Mouse (Mus musculus) CH12.LX (cell line): ENCODE measurements around the gene Rnf151.
A peak's percentile ranks its signal among the peaks of the same experiment; 100 is the strongest.

Source experiments
- CHD2 ChIP-seq: IDR thresholded peaks from 2 replicates; pipeline ENCODE4 v1.6.1; 2011; ENCODE audit warnings: low read length, improper control_type of control experiment
- CTCF ChIP-seq, 2 experiments: IDR thresholded peaks in 1 of 2; conservative IDR thresholded peaks in 1 of 2; 2 replicates each; pipeline ENCODE4 v1.5.1; 2011 to 2012; ENCODE audit warnings: low read depth in 2 of 2, low read length in 2 of 2, improper control_type of control experiment in 1 of 2, inconsistent platforms in 1 of 2, mild to moderate bottlenecking in 1 of 2, moderate library complexity in 1 of 2
- ETS1 ChIP-seq: conservative IDR thresholded peaks from 2 replicates; pipeline ENCODE4 v1.6.1; 2012; ENCODE audit warnings: low read depth, mild to moderate bottlenecking, inconsistent platforms, low read length, improper control_type of control experiment, moderate library complexity
- MAX ChIP-seq: IDR thresholded peaks from 2 replicates; pipeline ENCODE4 v1.6.1; 2011; ENCODE audit warnings: low read length, improper control_type of control experiment
- POLR2A ChIP-seq: IDR thresholded peaks from 2 replicates; pipeline ENCODE4 v1.6.1; 2011; ENCODE audit warnings: low read depth, mild to moderate bottlenecking, improper control_type of control experiment, low read length
- SIN3A ChIP-seq: IDR thresholded peaks from 2 replicates; pipeline ENCODE4 v1.6.1; 2012; ENCODE audit warnings: low read length, improper control_type of control experiment, inconsistent platforms
- TBP ChIP-seq: conservative IDR thresholded peaks from 2 replicates; pipeline ENCODE4 v1.6.1; 2011; ENCODE audit warnings: low read depth, low read length, improper control_type of control experiment
- UBTF ChIP-seq: IDR thresholded peaks from 2 replicates; pipeline ENCODE4 v1.6.1; 2012; ENCODE audit warnings: low read depth, mild to moderate bottlenecking, inconsistent platforms, low read length, improper control_type of control experiment, moderate library complexity
- USF1 ChIP-seq: IDR thresholded peaks from 2 replicates; pipeline ENCODE4 v1.6.1; 2014; ENCODE audit warnings: low read depth, mild to moderate bottlenecking, inconsistent platforms, low read length, improper control_type of control experiment
- ZNF384 ChIP-seq: IDR thresholded peaks from 2 replicates; pipeline ENCODE4 v1.6.1; 2012; ENCODE audit warnings: low read depth, low read length, improper control_type of control experiment, inconsistent platforms

GRCm38 (mm10) chr17:24667416-24667815 lies 50.4 kb downstream of the Rnf151 start:
- peak; percentile 53; the same call in 1 of the 2 replicates for TF ChIP-seq MAX
- no peak for TF ChIP-seq ETS1
- TF ChIP-seq POLR2A = no peak
- TF ChIP-seq ZNF384 = peak; percentile 53; the same call in 1 of the 2 replicates
- TF ChIP-seq CHD2 = no peak
- TF ChIP-seq UBTF = no peak
- TF ChIP-seq SIN3A = peak; percentile 64; the same call in 1 of the 2 replicates
- TF ChIP-seq USF1 = no peak
- TF ChIP-seq CTCF (conservative IDR thresholded peaks at IDR 0.05 in 1 of 2, IDR thresholded peaks at IDR 0.05 in 1 of 2; ENCODE audit: low read depth in 2 of 2, low read length in 2 of 2) = peak; percentile 78 to 93
- TF ChIP-seq TBP = no peak
